Mouse (Mus musculus) urinary bladder, postnatal 10 days (tissue): ENCODE results near the gene Ehd3.
"Not testable (repeated sequence)": the region's sequence is repeated elsewhere in the genome, so short reads cannot be mapped to it uniquely, and the experiment has no call there.

Source experiments
- DNase-seq: peaks from one replicate; pipeline ENCODE4 v3.0.0; 2022; ENCODE audit warnings: low spot score

Ehd3 gene

GRCm38 (mm10) chr17:73826106-73826505 lies 22.2 kb downstream of the Ehd3 start:
- DNase-seq: no peak

DNA sequence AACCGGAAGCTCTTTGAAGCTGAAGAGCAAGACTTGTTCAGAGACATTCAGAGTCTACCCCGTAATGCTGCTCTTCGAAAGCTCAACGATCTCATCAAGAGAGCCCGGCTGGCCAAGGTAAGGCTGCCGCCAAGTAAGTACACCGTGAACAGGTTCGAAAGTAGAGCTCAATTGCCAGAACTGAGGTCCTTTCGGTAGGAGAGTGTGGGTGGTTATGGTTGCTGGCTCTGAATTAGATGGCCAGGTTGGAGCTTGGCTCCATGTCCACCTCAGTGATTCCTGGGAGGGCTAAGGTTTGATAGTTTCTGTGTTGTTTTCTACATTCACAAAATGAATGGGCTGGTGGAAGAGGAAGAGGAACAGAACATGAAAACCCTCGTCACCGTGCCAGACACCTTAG lies 23.5 kb downstream of the Ehd3 start:
- no peak for DNase-seq

- no peak for DNase-seq
Measured at GRCm38 (mm10) chr17:73830511-73830910, 26.6 kb downstream of the Ehd3 start.

DNA sequence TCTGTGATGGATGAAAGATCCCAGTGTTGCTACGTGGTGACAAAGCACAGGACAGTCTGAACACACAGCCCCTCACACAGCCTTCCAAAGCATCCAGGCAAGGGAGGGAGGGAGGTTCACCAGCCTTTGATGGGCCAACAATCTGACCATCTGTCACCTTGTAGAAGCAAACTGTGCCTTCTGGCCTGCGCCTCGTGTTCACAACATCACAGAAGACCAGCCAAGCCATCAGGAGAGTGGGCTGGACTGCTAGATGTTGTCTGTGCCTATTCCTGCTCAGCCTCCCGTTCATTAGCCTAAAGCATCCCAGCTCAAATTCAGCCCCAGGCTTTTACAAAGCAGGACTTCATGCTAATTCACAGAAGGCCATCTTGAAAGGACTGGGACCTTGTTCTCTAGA lies 27.5 kb downstream of the Ehd3 start:
- DNase-seq: no peak

GRCm38 (mm10) chr17:73832901-73833300 lies 29.0 kb downstream of the Ehd3 start:
- no peak for DNase-seq

GRCm38 (mm10) chr17:73833474-73833873 lies 29.5 kb downstream of the Ehd3 start:
- no peak for DNase-seq

DNA sequence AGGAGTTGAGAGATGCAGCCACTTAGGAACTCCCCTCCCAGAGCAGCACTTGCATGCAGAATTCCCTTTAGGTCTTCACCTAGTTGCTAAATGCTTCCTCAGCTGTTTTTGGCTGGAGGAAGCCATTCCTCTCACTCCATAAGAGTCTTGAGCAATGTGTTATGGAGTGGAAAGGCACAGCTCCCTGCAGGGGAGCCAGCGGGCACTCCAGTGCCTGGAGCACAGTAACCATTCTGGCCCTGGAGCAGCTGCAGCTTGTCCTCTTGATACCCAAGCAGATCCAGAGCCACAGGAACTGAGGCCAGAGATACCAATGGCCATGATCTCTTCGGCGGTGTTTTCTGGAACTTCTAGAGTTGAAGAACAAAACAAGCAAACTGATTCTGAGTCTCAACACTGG lies 32.7 kb downstream of the Ehd3 start:
- no peak for DNase-seq

DNA sequence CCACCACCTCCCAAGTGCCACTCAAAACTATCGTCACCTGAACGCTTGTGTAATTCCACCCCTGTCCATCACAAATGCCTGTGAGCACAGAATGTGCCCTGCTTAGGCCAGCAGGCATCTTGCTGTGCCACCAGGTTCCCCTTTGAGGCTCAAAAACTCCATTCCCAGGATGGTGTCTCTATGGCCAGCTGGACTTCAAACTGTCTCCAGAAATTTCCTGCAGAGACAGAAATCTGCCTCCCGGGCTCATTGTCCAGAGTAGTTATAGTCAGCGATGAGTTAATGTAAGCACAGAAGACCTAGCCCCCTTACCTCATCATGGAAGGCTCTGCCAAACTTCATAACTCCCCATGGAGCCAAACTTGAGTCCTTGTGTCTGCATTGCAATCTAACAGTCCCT lies 33.3 kb downstream of the Ehd3 start:
- DNase-seq: no peak

- DNase-seq: no peak
Measured at GRCm38 (mm10) chr17:73839086-73839835, 35.3 kb downstream of the Ehd3 start.

DNA sequence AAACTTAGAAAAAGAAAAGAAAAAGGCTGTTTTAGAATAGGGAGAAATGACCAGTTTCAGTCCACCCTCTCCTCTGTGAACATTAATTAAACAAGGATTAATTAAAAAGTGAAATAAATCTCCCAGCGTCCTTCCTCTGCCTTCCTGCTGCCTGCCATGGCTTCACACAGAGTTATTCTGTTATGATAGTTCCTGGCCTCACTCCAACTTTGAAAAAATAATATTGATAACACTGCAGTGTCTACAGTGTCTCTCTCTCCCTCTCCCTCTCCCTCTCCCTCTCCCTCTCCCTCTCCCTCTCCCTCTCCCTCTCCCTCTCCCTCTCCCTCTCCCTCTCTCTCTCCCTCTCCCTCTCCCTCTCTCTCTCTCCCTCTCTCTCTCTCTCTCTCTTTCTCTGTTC lies 35.9 kb downstream of the Ehd3 start:
- not testable (repeated sequence) for DNase-seq

- DNase-seq: no peak
Measured at GRCm38 (mm10) chr17:73842963-73843362, 39.0 kb downstream of the Ehd3 start.

DNA sequence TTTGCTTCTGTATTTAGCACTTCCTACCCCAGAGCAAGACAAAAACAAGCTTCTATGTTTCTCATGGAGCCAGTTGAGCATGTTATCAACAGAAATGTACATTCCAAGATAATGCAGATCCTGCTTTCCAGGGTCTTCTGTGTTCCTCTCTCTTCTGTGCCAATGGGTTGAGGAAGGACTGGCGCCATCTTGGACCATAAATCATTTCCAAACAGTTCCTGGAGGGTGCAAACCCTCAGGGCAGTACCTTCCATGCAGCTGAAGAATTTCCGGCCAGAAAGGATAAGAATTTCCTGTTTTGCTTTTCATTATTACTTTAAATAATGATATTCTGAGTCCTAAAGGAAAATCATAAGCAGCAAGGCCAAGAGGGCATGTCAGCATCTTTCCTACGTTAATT lies 41.7 kb downstream of the Ehd3 start:
- no peak for DNase-seq

DNA sequence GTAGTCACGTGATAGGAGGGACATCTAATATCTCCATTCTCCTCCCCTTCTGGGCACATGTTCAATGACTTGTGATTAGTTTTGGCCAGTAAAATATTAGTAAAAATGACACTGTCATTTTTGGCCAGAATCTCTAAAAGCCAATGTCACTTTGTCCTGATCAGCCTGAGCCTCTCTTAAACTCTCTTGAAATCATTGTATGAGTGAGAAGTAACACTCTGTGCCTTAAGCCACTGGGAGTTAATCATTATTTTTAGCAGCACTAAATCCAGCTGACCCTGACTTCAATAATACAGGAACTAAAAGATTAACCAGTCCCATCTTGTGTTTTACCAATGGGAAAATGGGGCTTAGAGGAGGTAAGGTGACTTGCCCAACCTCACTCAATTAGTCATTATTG lies 43.5 kb downstream of the Ehd3 start:
- DNase-seq: no peak

DNA sequence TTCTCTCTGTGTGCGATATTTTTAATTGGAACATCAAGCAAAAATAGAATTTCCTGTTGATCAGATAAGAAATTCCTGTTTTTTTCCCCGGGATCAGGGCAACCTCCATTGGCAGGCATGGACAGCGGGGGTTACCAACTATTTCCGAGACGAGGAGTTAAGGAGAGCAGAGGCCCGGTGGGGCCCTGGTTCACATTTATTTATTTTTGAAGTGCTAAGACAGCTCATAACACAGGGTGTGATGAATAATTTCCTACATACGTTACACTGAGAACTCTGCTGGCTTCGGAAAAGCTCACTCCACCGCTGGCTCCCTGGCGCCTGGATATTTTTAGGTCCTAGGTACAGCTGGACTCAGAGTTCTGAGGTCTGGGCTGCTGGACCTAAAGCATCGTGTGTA lies 49.1 kb downstream of the Ehd3 start:
- no peak for DNase-seq

GRCm38 (mm10) chr17:73853717-73854116 lies 49.8 kb downstream of the Ehd3 start:
- no peak for DNase-seq

DNA sequence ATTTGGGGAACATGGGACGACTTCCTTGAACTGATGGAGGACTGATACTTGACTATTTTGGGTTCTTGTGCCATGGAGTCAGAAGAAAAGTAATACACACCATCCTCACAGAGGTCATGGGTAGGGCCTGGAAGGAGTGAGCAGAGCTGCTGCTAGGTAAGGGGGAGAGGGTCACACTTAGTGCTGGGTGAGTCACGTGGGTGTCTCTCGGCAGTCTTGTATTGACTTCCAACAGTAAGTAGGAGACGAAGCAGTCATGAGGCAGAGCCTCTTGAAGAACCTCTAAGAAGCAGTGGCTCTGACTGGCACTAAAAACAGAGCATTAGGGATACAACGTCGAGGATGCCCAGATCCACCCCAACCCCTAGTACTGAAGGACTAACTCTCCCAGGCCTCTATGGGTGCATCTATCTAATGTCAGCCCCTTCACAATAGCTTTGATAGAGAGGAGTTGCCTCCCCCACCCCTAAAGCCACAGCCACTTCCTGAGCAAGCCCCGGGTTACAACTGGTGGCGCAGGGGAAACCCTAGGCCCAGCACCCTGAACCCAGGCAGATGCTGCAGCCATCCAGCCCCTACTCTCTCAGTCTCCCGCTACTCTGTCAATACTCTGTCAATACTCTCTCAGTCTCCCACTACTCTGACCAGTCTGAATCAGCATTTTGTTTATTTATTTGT lies 65.2 kb downstream of the Ehd3 start:
- no peak for DNase-seq

DNA sequence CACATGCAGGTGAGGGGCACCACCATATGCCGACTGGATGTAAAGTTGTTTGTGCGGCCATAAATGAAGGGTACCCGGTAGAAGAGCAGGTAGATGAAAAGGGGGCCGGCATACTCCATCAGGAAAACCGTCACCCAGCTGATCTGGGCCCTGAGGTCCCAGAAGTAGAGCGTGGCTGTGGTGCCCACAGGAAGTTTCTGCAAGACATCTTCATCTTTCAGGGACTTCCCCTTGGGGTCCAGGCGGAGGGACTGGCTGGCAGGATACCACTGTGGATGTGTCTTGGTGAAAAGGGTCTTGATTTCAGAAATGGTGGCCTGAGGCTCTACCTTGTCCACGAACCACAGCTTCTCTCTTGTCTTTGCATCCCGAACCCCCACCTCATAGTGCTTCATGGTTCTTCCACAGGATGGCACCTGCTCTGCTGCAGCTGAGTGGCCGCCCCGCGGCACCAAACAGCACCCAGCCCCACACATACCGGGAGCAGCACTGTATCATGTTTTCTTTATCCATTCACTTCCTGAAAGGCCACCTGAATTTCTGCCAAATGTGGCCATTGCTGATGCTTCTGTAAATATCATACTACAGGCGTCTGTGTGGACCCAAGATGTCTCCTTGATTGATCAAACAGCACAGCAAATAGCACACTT lies 67.1 kb downstream of the Ehd3 start:
- DNase-seq: no peak

DNA sequence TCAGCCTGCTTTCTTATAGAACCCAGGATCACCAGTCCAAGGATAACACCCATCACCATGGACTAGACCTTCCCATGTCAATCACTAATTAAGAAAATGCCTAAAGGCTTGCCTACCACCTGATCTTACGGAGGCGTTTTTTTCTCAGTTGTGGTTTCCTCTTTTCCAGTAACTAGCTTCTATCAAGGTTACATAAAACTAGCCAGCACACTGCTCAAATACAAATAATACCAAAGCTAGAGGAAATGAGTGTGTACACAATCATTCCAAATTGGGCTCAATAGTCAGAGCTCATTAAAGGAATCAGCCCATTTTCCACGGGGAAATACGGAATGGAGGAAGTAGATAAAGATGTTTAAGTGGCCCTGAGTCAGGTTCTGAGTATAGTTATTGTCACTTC lies 71.3 kb downstream of the Ehd3 start:
- no peak for DNase-seq

GRCm38 (mm10) chr17:73875674-73876073 lies 71.7 kb downstream of the Ehd3 start:
- no peak for DNase-seq

DNA sequence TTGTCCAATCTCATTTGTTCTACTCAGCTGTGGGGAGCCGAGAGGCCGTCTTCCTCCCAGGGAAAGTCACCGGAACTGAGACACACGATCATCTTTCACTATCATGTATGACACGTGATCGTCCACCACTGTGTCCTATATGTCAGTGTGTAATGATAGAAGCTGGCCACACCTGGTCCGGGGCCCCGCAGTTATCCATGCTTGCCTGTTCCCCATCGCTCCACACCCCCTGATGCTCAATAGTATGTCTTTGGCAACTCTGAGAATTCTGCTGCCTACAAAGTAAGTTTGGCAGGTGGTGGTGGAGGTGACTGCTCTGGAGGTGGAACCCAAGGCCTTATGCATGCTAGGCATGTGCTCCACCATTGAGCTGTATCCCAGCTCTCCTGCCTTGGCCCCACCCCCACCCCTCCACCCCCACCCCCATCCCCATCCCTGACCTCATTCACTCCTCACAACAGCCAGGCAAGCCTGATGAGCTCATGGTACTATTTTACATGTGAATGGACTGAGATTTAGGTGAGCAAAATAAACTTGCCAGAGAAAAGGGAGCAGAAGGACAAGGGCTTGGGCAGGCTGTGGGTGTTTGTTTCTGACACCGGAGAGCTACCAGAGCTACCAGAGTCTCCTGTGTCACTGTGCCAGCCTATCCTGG lies 75.5 kb downstream of the Ehd3 start:
- DNase-seq: no peak

DNA sequence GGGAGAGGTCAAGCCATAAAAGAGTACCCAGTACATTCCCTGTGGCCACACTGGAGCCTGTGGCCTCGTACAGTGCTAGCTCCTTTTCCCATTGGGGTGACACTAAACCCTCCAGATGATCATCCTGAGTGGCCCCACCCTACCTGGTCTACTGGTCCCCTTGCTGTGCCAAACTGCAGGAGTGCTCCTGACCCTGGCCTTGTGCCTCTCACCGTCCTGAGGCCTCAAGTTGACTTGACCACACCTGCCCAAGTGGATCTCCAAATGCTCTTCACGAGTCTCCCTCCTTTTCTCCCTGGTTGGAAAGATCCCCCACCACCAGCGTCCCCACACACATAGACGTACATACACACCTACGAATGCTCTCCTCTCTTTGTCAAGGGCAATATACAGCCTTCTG lies 76.4 kb downstream of the Ehd3 start:
- no peak for DNase-seq

DNA sequence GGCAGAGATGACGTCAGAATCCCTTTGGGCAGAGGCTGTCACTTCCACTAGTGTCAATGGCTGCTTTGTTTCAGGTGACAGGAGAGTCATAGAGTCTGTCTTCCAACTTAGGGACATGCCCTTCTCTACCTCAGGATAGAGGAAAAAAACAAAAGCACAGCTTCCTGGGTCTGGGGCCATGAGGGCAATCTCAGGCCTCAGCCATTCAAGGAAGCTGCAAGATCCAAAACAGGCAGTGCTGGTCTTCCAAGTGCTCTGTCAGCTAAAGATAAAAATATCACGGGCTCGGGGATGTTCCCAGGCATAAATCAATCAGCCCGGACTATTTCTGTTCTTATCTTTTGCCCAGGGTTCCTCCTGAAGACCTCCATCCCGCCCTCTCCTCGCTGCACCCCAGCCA lies 77.4 kb downstream of the Ehd3 start:
- no peak for DNase-seq
